Mouse (Mus musculus) left cerebral cortex, postnatal 14 days (tissue): Measurements from ENCODE around the gene Slc17a8. TPM values are rescaled to one million over a fixed set of nuclear protein-coding genes. Genes with fewer than 3 reads are reported as not detected.
"Not testable (repeated sequence)": the region's sequence is repeated elsewhere in the genome, so short reads cannot be mapped to it uniquely, and the experiment has no call there.

ENCODE experiments used
- DNase-seq, 2 experiments: peaks; one replicate each; pipeline ENCODE4 v3.0.0; 2021 to 2022; ENCODE audit warnings: low spot score in 2 of 2, mixed read lengths in 1 of 2
- intact Hi-C: fragments of 180-260 bp; cut with DNase I; formaldehyde crosslinking; loops from one replicate; pipeline ENCODE4 v1.15.1; 2025
- total RNA-seq, 2 experiments: library from RNA; stranded (reverse); gene quantifications; 2 replicates each; pipeline ENCODE4 v1.2.3; 2021

Slc17a8 gene
- total RNA-seq, 2 experiments from 2014 or later: 4.6 to 5.1 TPM

GRCm38 (mm10) chr10:89595514-89595913, 25.5 kb downstream of the Slc17a8 start:
- no peak for DNase-seq
- intact Hi-C loops: no loop called here

DNA sequence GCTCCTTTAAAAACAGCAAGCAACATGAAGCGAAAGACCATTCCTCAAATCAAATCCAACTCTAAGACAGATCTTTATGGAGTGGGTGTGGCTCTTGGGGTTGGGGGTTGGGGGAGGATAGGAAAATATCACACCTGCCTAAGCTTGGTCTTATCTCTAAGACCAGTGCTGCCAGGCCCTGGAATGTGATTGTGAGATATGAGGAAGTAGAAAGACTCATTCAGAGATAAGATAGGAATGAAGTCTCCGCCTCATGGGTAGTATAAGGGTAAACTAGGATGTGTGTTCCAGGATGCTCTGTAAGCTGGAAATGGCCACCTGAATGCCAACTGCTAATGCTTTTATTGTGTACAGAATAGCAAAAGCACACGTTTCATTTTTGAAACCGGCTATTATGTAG, 26.7 kb downstream of the Slc17a8 start:
- no peak for DNase-seq
- intact Hi-C loops: no loop called here

DNA sequence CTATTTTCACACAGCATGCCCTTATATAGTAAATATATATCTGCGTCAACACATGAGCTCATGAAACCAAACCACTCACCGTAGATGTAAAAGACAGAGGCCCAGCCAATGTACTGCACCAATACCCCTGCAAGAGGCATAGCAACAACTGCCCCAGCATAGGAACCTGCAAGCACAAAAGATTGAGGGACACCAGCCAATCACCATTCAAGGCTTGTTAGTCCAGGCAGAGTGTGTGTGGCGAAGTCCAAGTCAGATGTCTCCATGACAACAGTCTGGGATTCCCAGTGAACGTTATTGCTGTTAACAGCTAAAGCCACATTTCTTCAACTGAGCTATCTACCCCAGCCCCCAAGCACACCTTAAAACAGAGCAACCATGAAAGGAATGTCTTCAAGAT, 28.3 kb downstream of the Slc17a8 start:
- DNase-seq: peak in 1 of 2 experiments; percentile 7
- intact Hi-C loops: no loop called here

GRCm38 (mm10) chr10:89589877-89590276, 31.2 kb downstream of the Slc17a8 start:
- DNase-seq: no peak
- intact Hi-C loops: no loop called here

DNA sequence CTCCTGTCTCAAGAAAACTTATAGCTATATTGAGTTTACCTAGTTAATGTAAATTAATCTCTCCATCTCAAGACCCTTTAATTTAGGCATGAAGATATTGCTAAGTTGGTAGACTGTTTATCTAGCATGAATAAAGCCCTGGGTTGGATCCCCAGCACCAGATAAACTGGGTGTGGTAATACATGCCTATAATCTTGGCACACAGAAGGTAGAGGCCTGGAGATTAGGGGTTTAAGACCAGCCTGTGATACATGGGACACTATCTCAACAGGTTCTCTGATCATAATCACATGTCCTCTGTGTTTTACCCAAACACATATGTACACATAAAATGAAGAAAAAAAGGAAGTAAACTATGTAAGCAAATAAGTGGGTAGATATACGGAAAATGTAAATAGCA, 32.3 kb downstream of the Slc17a8 start:
- intact Hi-C loops: no loop called here
- no peak for DNase-seq

DNA sequence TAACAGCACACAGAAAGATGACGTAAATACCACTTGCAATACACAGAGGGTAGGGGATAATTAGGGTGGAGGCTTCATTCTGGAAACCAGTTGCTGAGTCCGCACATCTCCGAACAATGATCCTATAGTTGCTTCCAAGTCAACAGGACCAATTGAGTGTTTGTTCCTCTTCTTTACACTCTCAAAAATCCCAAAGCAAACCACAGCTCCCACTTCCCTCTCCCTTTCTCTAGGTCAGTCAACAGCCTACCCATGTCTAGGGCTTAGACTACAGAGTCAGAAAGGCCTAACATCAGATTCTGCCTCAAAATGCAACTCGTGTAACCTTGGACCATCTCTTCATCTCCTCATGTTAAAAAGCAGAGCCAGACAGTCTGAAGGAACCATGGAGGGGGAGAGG, 36.3 kb downstream of the Slc17a8 start:
- intact Hi-C loops: no loop called here
- DNase-seq: no peak

GRCm38 (mm10) chr10:89578801-89579200, 42.3 kb downstream of the Slc17a8 start:
- no peak for DNase-seq
- intact Hi-C loops: no loop called here

DNA sequence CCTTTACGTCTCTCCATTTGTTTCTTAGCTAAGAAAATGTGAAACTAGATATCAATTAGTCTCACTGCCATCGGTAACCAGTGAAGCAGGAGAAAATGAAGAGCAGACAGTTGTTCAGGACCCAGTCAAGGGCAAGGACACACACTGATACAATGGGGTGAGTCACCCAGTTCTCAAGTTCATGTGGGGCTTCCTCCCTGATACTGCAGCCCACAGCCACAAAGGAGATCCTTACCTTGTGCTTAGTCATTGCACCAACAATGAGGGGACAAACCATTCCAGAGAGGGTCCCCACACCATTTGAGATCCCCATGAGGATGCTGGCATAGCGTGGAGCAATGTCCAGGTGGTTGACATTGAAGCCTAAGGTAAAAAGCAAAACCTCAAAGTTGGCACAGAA, 43.4 kb downstream of the Slc17a8 start:
- DNase-seq: no peak
- intact Hi-C loops: no loop called here

GRCm38 (mm10) chr10:89573421-89573820, 47.6 kb downstream of the Slc17a8 start:
- DNase-seq: no peak
- intact Hi-C loops: no loop called here

DNA sequence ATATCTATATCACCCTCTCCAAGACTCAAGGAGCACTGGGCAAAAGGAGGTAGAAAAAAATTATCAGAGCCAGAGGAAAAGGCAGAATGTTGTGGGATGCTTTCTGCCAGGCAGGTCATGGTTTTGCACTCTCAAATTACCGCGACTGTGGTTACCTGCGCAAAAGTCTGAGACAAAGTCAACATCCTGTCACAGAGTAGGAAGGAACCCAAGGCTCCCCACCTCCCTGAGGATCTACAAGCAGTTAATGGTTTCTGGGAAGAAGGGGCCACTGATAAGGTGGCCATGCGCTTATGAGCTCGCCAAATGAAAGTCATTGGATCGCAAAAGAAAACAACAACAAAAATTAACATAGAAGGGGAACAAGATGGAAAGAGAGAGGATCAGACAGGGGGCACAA, 48.1 kb downstream of the Slc17a8 start:
- no peak for DNase-seq
- intact Hi-C loops: no loop called here

DNA sequence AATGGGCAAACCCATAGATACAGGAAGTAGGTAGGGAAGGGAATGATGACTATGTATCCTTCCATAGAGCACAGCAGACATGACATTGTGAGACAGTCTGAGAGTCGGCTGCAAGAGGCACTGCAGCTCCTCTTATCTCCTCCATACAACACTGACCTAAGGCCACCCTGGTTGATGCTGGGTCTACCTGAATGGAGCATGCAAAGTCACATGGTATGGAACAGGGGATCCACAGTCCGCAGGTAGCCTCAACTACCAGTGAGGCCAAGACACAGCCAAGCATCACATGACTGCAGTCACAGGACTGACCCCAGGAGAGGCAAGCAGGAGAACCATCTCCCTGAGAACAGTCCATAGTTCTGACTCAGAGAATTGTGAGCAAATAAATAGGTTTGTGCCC, 53.7 kb downstream of the Slc17a8 start:
- no peak for DNase-seq
- intact Hi-C loops: no loop called here

DNA sequence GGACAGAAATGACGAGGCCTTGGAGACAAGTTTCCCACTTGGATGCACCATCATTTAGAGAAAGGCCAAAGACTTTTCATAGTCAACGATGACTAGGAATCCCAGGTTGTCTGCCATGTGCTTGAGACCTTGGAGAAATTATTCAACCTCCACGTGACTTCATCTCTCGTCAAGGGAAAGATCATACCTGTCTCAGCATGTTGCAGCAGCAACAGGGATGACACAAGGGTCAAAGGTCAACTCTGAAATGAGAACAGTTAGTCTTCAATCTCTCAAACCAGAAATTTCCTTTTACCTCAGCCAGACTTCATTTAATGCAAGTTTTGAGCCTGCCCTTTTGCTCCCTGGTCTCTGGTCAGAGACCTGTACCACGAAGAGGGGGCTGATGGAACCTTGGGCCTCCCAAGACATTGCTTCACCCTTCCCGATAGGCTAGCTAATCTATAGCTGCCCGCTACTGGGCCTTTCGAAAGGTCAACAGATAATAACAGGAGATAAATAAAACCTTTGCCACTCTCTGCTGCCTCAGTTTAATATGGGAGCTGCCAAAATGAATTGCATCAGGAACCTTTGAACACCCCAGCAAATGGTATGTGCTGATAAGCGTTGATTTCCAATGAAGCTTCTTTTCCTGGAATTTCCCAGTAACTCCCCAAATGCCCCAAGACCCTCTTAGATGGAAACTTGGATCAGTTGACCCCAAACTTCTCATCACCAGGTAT, 55.6 kb downstream of the Slc17a8 start:
- no peak for DNase-seq
- intact Hi-C loops: no loop called here

DNA sequence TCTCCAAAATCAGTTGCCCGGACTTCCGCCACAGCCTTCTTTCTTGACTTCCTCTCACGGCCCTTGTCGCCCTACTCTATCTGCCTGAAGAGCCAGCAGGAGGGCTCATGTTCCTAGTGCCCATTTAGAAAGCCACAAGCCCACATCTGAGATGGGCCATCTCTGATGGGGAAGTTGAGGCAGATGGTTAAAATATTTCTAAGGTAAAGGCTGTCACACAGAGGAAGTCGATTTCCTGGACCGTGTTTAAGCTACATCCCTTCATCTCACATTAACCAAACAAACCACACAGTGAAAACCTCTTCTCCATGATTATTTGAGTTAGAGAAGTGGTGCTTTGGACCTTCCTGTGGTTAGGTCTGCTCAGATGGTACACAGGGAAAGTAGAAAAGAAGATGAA, 58.9 kb downstream of the Slc17a8 start:
- intact Hi-C loops: no loop called here
- no peak for DNase-seq

GRCm38 (mm10) chr10:89559351-89559750, 61.7 kb downstream of the Slc17a8 start:
- intact Hi-C loops: no loop called here
- no peak for DNase-seq

GRCm38 (mm10) chr10:89554885-89555284, 66.2 kb downstream of the Slc17a8 start:
- intact Hi-C loops, DNase-seq: not testable (repeated sequence)

- intact Hi-C loops, DNase-seq: not testable (repeated sequence)
These were observed 67.2 kb downstream of the Slc17a8 start for GRCm38 (mm10) chr10:89553855-89554254.

GRCm38 (mm10) chr10:89553015-89553414, 68.0 kb downstream of the Slc17a8 start:
- intact Hi-C loops: no loop called here

GRCm38 (mm10) chr10:89551657-89552056, 69.4 kb downstream of the Slc17a8 start:
- intact Hi-C loops: no loop called here
- DNase-seq: peak; percentile 12 to 42

More at GRCm38 (mm10) chr10:89553015-89553414, 68.0 kb downstream of the Slc17a8 start:
- DNase-seq: no peak

- DNase-seq: no peak
- intact Hi-C loops: no loop called here
These were observed 73.0 kb downstream of the Slc17a8 start for GRCm38 (mm10) chr10:89548028-89548427.

GRCm38 (mm10) chr10:89546989-89547388, 74.1 kb downstream of the Slc17a8 start:
- intact Hi-C loops: no loop called here
- DNase-seq: no peak

DNA sequence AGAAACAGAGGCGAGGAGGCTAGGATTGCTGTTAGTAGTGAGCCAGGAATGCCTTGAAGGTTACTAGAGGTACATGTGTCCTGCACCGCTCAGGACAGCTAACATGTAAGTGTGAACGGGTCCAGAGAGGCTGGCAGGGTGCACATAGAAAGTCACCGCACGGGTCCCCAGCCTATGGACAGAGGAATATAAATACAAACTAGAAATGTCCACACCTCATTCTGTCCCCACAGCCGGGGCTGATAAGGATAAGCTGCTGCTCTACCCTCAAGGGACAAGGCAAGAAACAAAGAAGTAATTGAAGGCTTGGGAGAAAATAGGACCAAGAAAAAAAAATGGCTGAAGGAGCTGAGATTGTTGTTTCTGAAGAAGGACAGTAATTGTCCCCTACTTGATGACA, 77.2 kb downstream of the Slc17a8 start:
- intact Hi-C loops: no loop called here
- DNase-seq: no peak

- no peak for DNase-seq
- intact Hi-C loops: no loop called here
These were observed 78.7 kb downstream of the Slc17a8 start for GRCm38 (mm10) chr10:89542321-89542720.
